ENCODE assay signal across 28 mouse cellular contexts in genomic region chr12:51884801-51885200, GRCm38 (mm10). TPM values are rescaled to one million over a fixed set of nuclear protein-coding genes. Genes with fewer than 3 reads are reported as not detected.
DNase-seq lines count a peak whose midpoint lies in the region; ATAC-seq and TF ChIP-seq lines count a peak whose summit lies in the region.
"Had no signal": no experiment of that assay in that cellular context is flagged by ENCODE, and none has a peak within 500 bp of the region (broad histone marks: within the 10 kb centered on the region; RNA-seq: fewer than 3 reads in every experiment).

No protein-coding gene starts in this region.

- dilution Hi-C loops in CH12.LX (cut with MboI; ENCODE audit: extremely low pct_ligation_motif_present, extremely low pct_unique_long_range_greater_than_20kb, low sequenced_read_pairs) = no loop called here

- TF ChIP-seq EP300 in CH12.LX (IDR thresholded peaks at IDR 0.05; ENCODE audit: low read length) = no peak
- no peak for TF ChIP-seq EP300 in stomach, postnatal 0 days (optimal IDR thresholded peaks at IDR 0.05)

- whole genome bisulfite sequencing in liver, embryonic 13.5 days (ENCODE audit: insufficient replicate concordance) = 81% methylated on average over 2 of the region's 2 CpGs
- 84% methylated on average over 2 of the region's 2 CpGs for WGBS in liver, embryonic 11.5 days
- 66% methylated on average over 2 of the region's 2 CpGs for WGBS in stomach, postnatal 0 days
- 92% methylated on average over 2 of the region's 2 CpGs for WGBS in heart, embryonic 10.5 days

- peaks cover 82% of the 10 kb centered on the region for H3K36me3 ChIP-seq in liver, embryonic 13.5 days
- H3K36me3 ChIP-seq in liver, embryonic 11.5 days (ENCODE audit: control insufficient read depth, insufficient read depth, low read length) = peaks cover 23% of the 10 kb centered on the region
- peaks cover 23 to 62% of the 10 kb centered on the region in 2 experiments for H3K36me3 ChIP-seq in CH12.LX (replicated peaks in 1 of 2; ENCODE audit: control insufficient read depth in 1 of 2, insufficient read depth in 1 of 2, low read length in 1 of 2)
- H3K36me3 ChIP-seq in stomach, postnatal 0 days (ENCODE audit: control insufficient read depth, insufficient read depth, low read length) = 0 out of 2 replicates have a peak, but pooled peaks cover 2% of the 10 kb centered on the region
- H3K36me3 ChIP-seq in heart, embryonic 10.5 days = peaks cover 81% of the 10 kb centered on the region

- H3K4me3 ChIP-seq in liver, embryonic 13.5 days (replicated peaks) = no peak overlapping the region
- no peak overlapping the region for H3K4me3 ChIP-seq in liver, embryonic 11.5 days (ENCODE audit: low read depth, low read length)
- no peak overlapping the region for H3K4me3 ChIP-seq in CH12.LX (replicated peaks in 1 of 3; ENCODE audit: low read depth in 2 of 3, low read length in 2 of 3, poor library complexity in 1 of 3)
- no peak overlapping the region for H3K4me3 ChIP-seq in stomach, postnatal 0 days (ENCODE audit: low read depth, low read length)
- H3K4me3 ChIP-seq in heart, embryonic 10.5 days = no peak overlapping the region
- H3K4me3 ChIP-seq: embryonic facial prominence, embryonic 12.5 days; embryonic facial prominence, embryonic 15.5 days; erythroblast, embryonic 14.5 days; forebrain, embryonic 12.5 days; forebrain, embryonic 15.5 days; heart, embryonic 13.5 days had no signal

- H3K4me1 ChIP-seq in liver, embryonic 13.5 days (replicated peaks) = peaks cover 30% of the 10 kb centered on the region
- peaks cover 6% of the 10 kb centered on the region for H3K4me1 ChIP-seq in liver, embryonic 11.5 days (replicated peaks; ENCODE audit: control insufficient read depth, insufficient read depth, low read length)
- peaks cover 7 to 16% of the 10 kb centered on the region in 2 experiments for H3K4me1 ChIP-seq in CH12.LX (ENCODE audit: control insufficient read depth in 1 of 2, insufficient read depth in 2 of 2)
- no peaks in the 10 kb centered on the region for H3K4me1 ChIP-seq in stomach, postnatal 0 days (replicated peaks; ENCODE audit: control insufficient read depth, insufficient read depth)
- H3K4me1 ChIP-seq in heart, embryonic 10.5 days = no peaks in the 10 kb centered on the region
- H3K4me1 ChIP-seq: embryonic facial prominence, embryonic 12.5 days; embryonic facial prominence, embryonic 15.5 days; forebrain, embryonic 12.5 days had no signal

- DNase-seq in liver, embryonic 13.5 days = no peak
- DNase-seq in liver, embryonic 11.5 days (ENCODE audit: low spot score) = no peak
- no peak for DNase-seq in CH12.LX (ENCODE audit: extremely low read depth)
- peak; percentile 22 for DNase-seq in NIH3T3 (ENCODE audit: low read depth)
- no peak for DNase-seq in stomach, postnatal 0 days (ENCODE audit: low spot score)
- DNase-seq in adrenal gland, postnatal 10 days = no peak
- no peak for DNase-seq in heart, embryonic 10.5 days (ENCODE audit: low spot score)
- DNase-seq: adrenal gland, postnatal 14 days; cerebellum, adult 11 months; cerebellum, adult 2 months; cerebellum, adult 9-11 months; cerebellum, postnatal 25 days; gastrocnemius, postnatal 25 days; heart, adult 18-20 months; heart, postnatal 14 days; heart, postnatal 4 days had no signal

- TF ChIP-seq CTCF in CH12.LX (conservative IDR thresholded peaks at IDR 0.05 in 1 of 2, IDR thresholded peaks at IDR 0.05 in 1 of 2; ENCODE audit: low read depth in 2 of 2, low read length in 2 of 2) = no peak
- TF ChIP-seq CTCF in stomach, postnatal 0 days (IDR thresholded peaks at IDR 0.05; ENCODE audit: low read depth) = no peak

- no peaks in the 10 kb centered on the region for H3K27me3 ChIP-seq in liver, embryonic 13.5 days
- H3K27me3 ChIP-seq in liver, embryonic 11.5 days (replicated peaks; ENCODE audit: control insufficient read depth, insufficient read depth, low read length) = no peaks in the 10 kb centered on the region
- H3K27me3 ChIP-seq in CH12.LX (replicated peaks) = no peaks in the 10 kb centered on the region
- no peaks in the 10 kb centered on the region for H3K27me3 ChIP-seq in stomach, postnatal 0 days (ENCODE audit: control insufficient read depth, insufficient read depth, low read length)
- H3K27me3 ChIP-seq in heart, embryonic 10.5 days (ENCODE audit: insufficient read depth, poor library complexity, severe bottlenecking) = no peaks in the 10 kb centered on the region
- H3K27me3 ChIP-seq: embryonic facial prominence, embryonic 12.5 days; embryonic facial prominence, embryonic 15.5 days; forebrain, embryonic 12.5 days; forebrain, embryonic 15.5 days; heart, embryonic 13.5 days had no signal

- H3K27ac ChIP-seq in liver, embryonic 13.5 days = peak overlapping the region; percentile 63; the same call in 1 of the 2 replicates
- H3K27ac ChIP-seq in liver, embryonic 11.5 days (ENCODE audit: low read depth, low read length) = no peak overlapping the region
- H3K27ac ChIP-seq in CH12.LX (ENCODE audit: insufficient read depth, low read depth) = no peak overlapping the region
- no peak overlapping the region for H3K27ac ChIP-seq in stomach, postnatal 0 days (replicated peaks)
- no peak overlapping the region for H3K27ac ChIP-seq in heart, embryonic 10.5 days
- H3K27ac ChIP-seq: embryonic facial prominence, embryonic 12.5 days; embryonic facial prominence, embryonic 15.5 days; forebrain, embryonic 12.5 days; forebrain, embryonic 15.5 days; heart, embryonic 13.5 days; hindbrain, embryonic 14.5 days; hindbrain, postnatal 0 days had no signal

- no peaks in the 10 kb centered on the region for H3K9me3 ChIP-seq in liver, embryonic 13.5 days (replicated peaks)
- H3K9me3 ChIP-seq in liver, embryonic 11.5 days (ENCODE audit: control insufficient read depth, low read length) = no peaks in the 10 kb centered on the region
- no peaks in the 10 kb centered on the region for H3K9me3 ChIP-seq in CH12.LX (replicated peaks; ENCODE audit: low read length)
- no peaks in the 10 kb centered on the region for H3K9me3 ChIP-seq in stomach, postnatal 0 days (ENCODE audit: control insufficient read depth, low read length)
- H3K9me3 ChIP-seq in heart, embryonic 10.5 days = no peaks in the 10 kb centered on the region
- H3K9me3 ChIP-seq: embryonic facial prominence, embryonic 12.5 days; embryonic facial prominence, embryonic 15.5 days; forebrain, embryonic 12.5 days; forebrain, embryonic 15.5 days; G1E; heart, embryonic 13.5 days had no signal

- H3K4me2 ChIP-seq in liver, embryonic 13.5 days = no peak overlapping the region
- no peak overlapping the region for H3K4me2 ChIP-seq in liver, embryonic 11.5 days
- H3K4me2 ChIP-seq in CH12.LX (ENCODE audit: insufficient read depth, low read depth, poor library complexity, severe bottlenecking) = no peak overlapping the region
- H3K4me2 ChIP-seq in stomach, postnatal 0 days (replicated peaks; ENCODE audit: low read depth) = no peak overlapping the region
- H3K4me2 ChIP-seq: embryonic facial prominence, embryonic 12.5 days; embryonic facial prominence, embryonic 15.5 days; forebrain, embryonic 12.5 days; forebrain, embryonic 15.5 days; heart, embryonic 13.5 days; hindbrain, embryonic 14.5 days had no signal

- TF ChIP-seq RAD21 in CH12.LX (IDR thresholded peaks at IDR 0.05; ENCODE audit: low read depth, low read length) = no peak

- no peak for ATAC-seq in liver, embryonic 13.5 days (ENCODE audit: low read depth)
- no peak for ATAC-seq in liver, embryonic 11.5 days (replicated peaks; ENCODE audit: low FRiP score)
- ATAC-seq in stomach, postnatal 0 days (ENCODE audit: low FRiP score, low TSS enrichment) = 0 out of 2 replicates have a peak, but pooled peaks have one; percentile 8
- ATAC-seq: activated CD4-positive, CD25-positive, alpha-beta regulatory T cell, adult 4 months; CD4-positive, CD25-positive, alpha-beta regulatory T cell, adult 4 months; forebrain, embryonic 15.5 days; hindbrain, postnatal 0 days; inflammation-experienced regulatory T-cells, adult 6 months had no signal

- no peaks in the 10 kb centered on the region for H3K79me2 ChIP-seq in CH12.LX (replicated peaks; ENCODE audit: control insufficient read depth, extremely low read depth, insufficient read depth, poor library complexity, severe bottlenecking)

- in situ Hi-C loops in CH12.LX (cut with MboI; ENCODE audit: low pct_ligation_motif_present, low pct_unique_long_range_greater_than_20kb, low sequenced_read_pairs) = no loop called here

- H3K9ac ChIP-seq in liver, embryonic 13.5 days = no peak overlapping the region
- no peak overlapping the region for H3K9ac ChIP-seq in liver, embryonic 11.5 days (ENCODE audit: low read depth, low read length)
- H3K9ac ChIP-seq in CH12.LX (ENCODE audit: insufficient read depth, low read depth) = no peak overlapping the region
- H3K9ac ChIP-seq in stomach, postnatal 0 days (ENCODE audit: low read length) = no peak overlapping the region
- H3K9ac ChIP-seq: embryonic facial prominence, embryonic 12.5 days; embryonic facial prominence, embryonic 15.5 days; forebrain, embryonic 12.5 days; forebrain, embryonic 15.5 days; heart, embryonic 13.5 days; hindbrain, embryonic 14.5 days had no signal

- TF ChIP-seq POLR2A in CH12.LX (IDR thresholded peaks at IDR 0.05; ENCODE audit: low read depth, low read length) = no peak

TF ChIP-seq in CH12.LX, 34 proteins besides CTCF, POLR2A, EP300 and RAD21:
- TF ChIP-seq MAFK (IDR thresholded peaks at IDR 0.05; ENCODE audit: insufficient replicate concordance, low read length) = peak; percentile 89
- no peak for TF ChIP-seq USF1 (IDR thresholded peaks at IDR 0.05; ENCODE audit: low read depth, low read length)
TF ChIP-seq in CH12.LX: peak in this region for 1.

RNA-seq across cellular contexts. Expression of gene Hectd1, which starts 55.5 kb away (rescaled TPM):
- polyA plus RNA-seq in liver, embryonic 13.5 days (2015; fragmentation: Nextera tagmentation; extraction: Ambion mirVana) = 29.6 and 32.1 TPM in 2 replicates
- 59.4 and 60.0 TPM in 2 replicates for polyA plus RNA-seq in liver, embryonic 11.5 days (2014; fragmentation: Nextera tagmentation; extraction: Ambion mirVana)
- total RNA-seq in CH12.LX (2012; rRNA removed) (41.4 and 43.6 TPM in 2 replicates), CH12.LX (2014; rRNA removed) (36.2 and 40.7 TPM in 2 replicates)
- polyA plus RNA-seq in CH12.LX (2012; ENCODE audit: insufficient read length, low read depth) = 35.6 and 42.3 TPM in 2 replicates
- polyA plus RNA-seq in stomach, postnatal 0 days (2015; fragmentation: Nextera tagmentation; extraction: Ambion mirVana) = 24.7 and 25.2 TPM in 2 replicates
- 10 to 100 TPM; 80.1 to 89.3 TPM for total RNA-seq in adrenal gland, postnatal 10 days (2021)
- 35.2 and 35.6 TPM in 2 replicates for polyA plus RNA-seq in heart, embryonic 10.5 days (2016; fragmentation: Nextera tagmentation; extraction: Ambion mirVana)
